Mouse (Mus musculus) limb, embryonic 12.5 days (tissue): ENCODE results near the gene Flot1. TPM values are rescaled to one million over a fixed set of nuclear protein-coding genes. Genes with fewer than 3 reads are reported as not detected.
A peak's percentile ranks its signal among the peaks of the same experiment; 100 is the strongest.

Source experiments
- ATAC-seq: fragments of 200-750 bp; cut with Nextera tagmentation; 2 replicates; pipeline ENCODE4 v1.8.0; 2017; ENCODE audit warnings: low read depth, moderate TSS enrichment; ENCODE audit not compliant: insufficient number of reproducible peaks, insufficient read depth, low FRiP score, low TSS enrichment
- H3K27ac ChIP-seq: fragments of 300-500 bp; sonication (generic); 2 replicates; pipeline ENCODE4 v1.5.1; 2016; ENCODE audit warnings: mild to moderate bottlenecking, moderate library complexity
- H3K27me3 ChIP-seq: fragments of 300-500 bp; sonication (generic); 2 replicates; pipeline ENCODE4 v1.6.1; 2016; ENCODE audit warnings: mild to moderate bottlenecking, moderate library complexity
- H3K36me3 ChIP-seq: fragments of 300-500 bp; sonication (generic); 2 replicates; pipeline ENCODE4 v1.6.1; 2016; ENCODE audit warnings: mild to moderate bottlenecking, moderate library complexity
- H3K4me1 ChIP-seq: fragments of 300-500 bp; sonication (generic); replicated peaks from 2 replicates; pipeline ENCODE4 v1.6.1; 2016
- H3K4me2 ChIP-seq: fragments of 300-500 bp; sonication (generic); 2 replicates; pipeline ENCODE4 v1.6.1; 2016; ENCODE audit warnings: mild to moderate bottlenecking, moderate library complexity
- H3K4me3 ChIP-seq: fragments of 300-500 bp; sonication (generic); replicated peaks from 2 replicates; pipeline ENCODE4 v1.5.1; 2016; ENCODE audit warnings: mild to moderate bottlenecking
- H3K9ac ChIP-seq: fragments of 300-500 bp; sonication (generic); replicated peaks from 2 replicates; pipeline ENCODE4 v1.6.1; 2016; ENCODE audit warnings: mild to moderate bottlenecking, moderate library complexity
- H3K9me3 ChIP-seq: fragments of 300-500 bp; sonication (generic); 2 replicates; pipeline ENCODE4 v1.6.1; 2016; ENCODE audit warnings: mild to moderate bottlenecking, moderate library complexity
- WGBS: fragments of 180-500 bp; shearing (Covaris S2); methylation state at CpG from one replicate; pipeline ENCODE4 v1.1.7; 2016; 5-methylcytosine and 5-hydroxymethylcytosine counted together
- polyA plus RNA-seq: library from polyadenylated mRNA; unstranded; fragments of >200 nt; fragmentation: Nextera tagmentation; extraction: Ambion mirVana; gene quantifications from 2 replicates; pipeline ENCODE4 v1.2.1, GENCODE M21; 2016

Gene Flot1
- polyA plus RNA-seq, 1 experiment from 2014 or later, result 45.8 TPM

- Histone ChIP-seq H3K27ac (peak overlapping the region; percentile 89; the same call in 1 of the 2 replicates), H3K27me3 (peaks cover 4% of the 10 kb centered on the region; the same call in 1 of the 2 replicates), H3K4me1 (peaks cover 24% of the 10 kb centered on the region), H3K9ac (peak overlapping the region; percentile 74; the same call in 1 of the 2 replicates), H3K36me3 (peaks cover 40% of the 10 kb centered on the region), H3K4me3 (peak overlapping the region; percentile 64), H3K4me2 (peak overlapping the region; percentile 95), H3K9me3 (no peaks in the 10 kb centered on the region)
- 30% methylated on average over 7 of the region's 7 CpGs for WGBS
- ATAC-seq, result no peak
These were observed 1.4 kb downstream of the Flot1 start for GRCm38 (mm10) chr17:35824402-35824801.

GRCm38 (mm10) chr17:35825109-35825850 is 2.2 kb downstream of the Flot1 start:
- Histone ChIP-seq H3K27ac (no peak overlapping the region), H3K4me3 (no peak overlapping the region), H3K9me3 (no peaks in the 10 kb centered on the region), H3K9ac (no peak overlapping the region), H3K36me3 (peaks cover 43% of the 10 kb centered on the region), H3K27me3 (peaks cover 4% of the 10 kb centered on the region; the same call in 1 of the 2 replicates), H3K4me1 (peaks cover 32% of the 10 kb centered on the region), H3K4me2 (no peak overlapping the region)
- 94% methylated on average over 13 of the region's 13 CpGs for WGBS
- ATAC-seq, result no peak

GRCm38 (mm10) chr17:35829737-35830136 is 6.7 kb downstream of the Flot1 start:
- Histone ChIP-seq H3K4me2 (peak overlapping the region; percentile 45), H3K4me3 (peak overlapping the region; percentile 18), H3K4me1 (peaks cover 26% of the 10 kb centered on the region), H3K36me3 (peaks cover 82% of the 10 kb centered on the region), H3K27ac (peak overlapping the region; percentile 72), H3K9ac (0 out of 2 replicates have a peak overlapping the region, but pooled peaks have one; percentile 27), H3K27me3 (no peaks in the 10 kb centered on the region), H3K9me3 (no peaks in the 10 kb centered on the region)
- peak; percentile 48 for ATAC-seq
- WGBS, result 1% methylated on average over 21 of the region's 21 CpGs

- H3K36me3 ChIP-seq, result peaks cover 76% of the 10 kb centered on the region
- H3K9me3 ChIP-seq, result no peaks in the 10 kb centered on the region
- H3K27ac ChIP-seq, result 0 out of 2 replicates have a peak overlapping the region, but pooled peaks have one; percentile 5
- ATAC-seq, result no peak
- 66% methylated on average over 8 of the region's 8 CpGs for WGBS
- no peak overlapping the region for H3K4me2 ChIP-seq
- no peaks in the 10 kb centered on the region for H3K27me3 ChIP-seq
- no peak overlapping the region for H3K9ac ChIP-seq
- peaks cover 40% of the 10 kb centered on the region for H3K4me1 ChIP-seq
- H3K4me3 ChIP-seq, result no peak overlapping the region; the same call in 1 of the 2 replicates
These were observed 9.6 kb downstream of the Flot1 start for GRCm38 (mm10) chr17:35832400-35833238.

- Histone ChIP-seq H3K9me3 (no peaks in the 10 kb centered on the region), H3K4me3 (no peak overlapping the region), H3K4me2 (no peak overlapping the region), H3K36me3 (peaks cover 70% of the 10 kb centered on the region), H3K9ac (no peak overlapping the region), H3K27me3 (no peaks in the 10 kb centered on the region), H3K4me1 (peaks cover 40% of the 10 kb centered on the region), H3K27ac (no peak overlapping the region)
- no peak for ATAC-seq
- 22% methylated on average over 5 of the region's 5 CpGs for WGBS
These were observed 10.3 kb downstream of the Flot1 start for GRCm38 (mm10) chr17:35833239-35833751.

- WGBS, result 60% methylated on average over 5 of the region's 5 CpGs
- no peak for ATAC-seq
These were observed 10.9 kb downstream of the Flot1 start for GRCm38 (mm10) chr17:35833894-35834293.

GRCm38 (mm10) chr17:35834696-35835422 is 11.8 kb downstream of the Flot1 start:
- no peak for ATAC-seq
- peaks cover 41% of the 10 kb centered on the region for H3K4me1 ChIP-seq
- peak overlapping the region; percentile 81 for H3K4me3 ChIP-seq
- H3K9ac ChIP-seq, result peak overlapping the region; percentile 52
- WGBS, result 81% methylated on average over 26 of the region's 26 CpGs
- no peaks in the 10 kb centered on the region for H3K9me3 ChIP-seq
- peaks cover 66% of the 10 kb centered on the region for H3K36me3 ChIP-seq
- H3K4me2 ChIP-seq, result peak overlapping the region; percentile 74
- H3K27ac ChIP-seq, result 0 out of 2 replicates have a peak overlapping the region, but pooled peaks have one; percentile 41
- no peaks in the 10 kb centered on the region for H3K27me3 ChIP-seq

More at GRCm38 (mm10) chr17:35833894-35834293, 10.9 kb downstream of the Flot1 start:
- peak overlapping the region; percentile 1 for H3K4me2 ChIP-seq
- H3K27me3 ChIP-seq, result no peaks in the 10 kb centered on the region
- no peaks in the 10 kb centered on the region for H3K9me3 ChIP-seq
- no peak overlapping the region for H3K4me3 ChIP-seq
- H3K27ac ChIP-seq, result no peak overlapping the region
- H3K36me3 ChIP-seq, result peaks cover 66% of the 10 kb centered on the region
- no peak overlapping the region for H3K9ac ChIP-seq
- H3K4me1 ChIP-seq, result peaks cover 40% of the 10 kb centered on the region

GRCm38 (mm10) chr17:35835424-35836140 is 12.6 kb downstream of the Flot1 start:
- peak overlapping the region; percentile 81 for H3K4me3 ChIP-seq
- no peaks in the 10 kb centered on the region for H3K27me3 ChIP-seq
- peak overlapping the region; percentile 74 for H3K4me2 ChIP-seq
- 0 out of 2 replicates have a peak overlapping the region, but pooled peaks have one; percentile 41 for H3K27ac ChIP-seq
- peaks cover 59% of the 10 kb centered on the region for H3K36me3 ChIP-seq
- WGBS, result 83% methylated on average over 26 of the region's 26 CpGs
- H3K4me1 ChIP-seq, result peaks cover 34% of the 10 kb centered on the region
- no peaks in the 10 kb centered on the region for H3K9me3 ChIP-seq
- H3K9ac ChIP-seq, result peak overlapping the region; percentile 96
- ATAC-seq, result no peak

- H3K4me1 ChIP-seq, result peaks cover 31% of the 10 kb centered on the region
- peaks cover 53% of the 10 kb centered on the region for H3K36me3 ChIP-seq
- 8% methylated on average over 24 of the region's 24 CpGs for WGBS
- peak overlapping the region; percentile 81 for H3K4me3 ChIP-seq
- H3K27me3 ChIP-seq, result no peaks in the 10 kb centered on the region
- H3K27ac ChIP-seq, result peak overlapping the region; percentile 99
- peak overlapping the region; percentile 74 for H3K4me2 ChIP-seq
- ATAC-seq, result no peak
- no peaks in the 10 kb centered on the region for H3K9me3 ChIP-seq
- peak overlapping the region; percentile 96 for H3K9ac ChIP-seq
These were observed 13.3 kb downstream of the Flot1 start for GRCm38 (mm10) chr17:35836178-35836965.
